Mouse (Mus musculus) liver, embryonic 11.5 days (tissue): ENCODE results near the gene Foxl2. TPM values are rescaled to one million over a fixed set of nuclear protein-coding genes. Genes with fewer than 3 reads are reported as not detected.
A peak's percentile ranks its signal among the peaks of the same experiment; 100 is the strongest.

Experiments
- ATAC-seq: fragments of 200-750 bp; cut with Nextera tagmentation; replicated peaks from 2 replicates; pipeline ENCODE4 v1.8.0; 2017; ENCODE audit warnings: moderate number of reproducible peaks, mild to moderate bottlenecking, moderate TSS enrichment, moderate library complexity; ENCODE audit not compliant: low FRiP score
- DNase-seq: peaks from one replicate; pipeline ENCODE4 v3.0.0-alpha.2; 2017; ENCODE audit warnings: low spot score
- H3K27ac ChIP-seq: fragments of 300-500 bp; sonication (generic); 2 replicates; pipeline ENCODE4 v1.5.1; 2014; ENCODE audit warnings: mild to moderate bottlenecking, low read depth, low read length, control low read depth
- H3K27me3 ChIP-seq: fragments of 300-500 bp; sonication (generic); replicated peaks from 2 replicates; pipeline ENCODE4 v1.6.1; 2014; ENCODE audit warnings: low read length, mixed read lengths; ENCODE audit not compliant: control insufficient read depth, insufficient read depth
- H3K36me3 ChIP-seq: fragments of 300-500 bp; sonication (generic); 2 replicates; pipeline ENCODE4 v1.6.1; 2014; ENCODE audit warnings: mild to moderate bottlenecking, low read length, moderate library complexity, mixed read lengths; ENCODE audit not compliant: control insufficient read depth, insufficient read depth
- H3K4me1 ChIP-seq: fragments of 300-500 bp; sonication (generic); replicated peaks from 2 replicates; pipeline ENCODE4 v1.6.1; 2014; ENCODE audit warnings: low read length, mixed read lengths; ENCODE audit not compliant: control insufficient read depth, insufficient read depth
- H3K4me2 ChIP-seq: fragments of 300-500 bp; sonication (generic); 2 replicates; pipeline ENCODE4 v1.6.1; 2014; ENCODE audit warnings: mild to moderate bottlenecking, control low read depth, moderate library complexity
- H3K4me3 ChIP-seq: fragments of 300-500 bp; sonication (generic); 2 replicates; pipeline ENCODE4 v1.5.1; 2014; ENCODE audit warnings: low read depth, low read length, control low read depth
- H3K9ac ChIP-seq: fragments of 300-500 bp; sonication (generic); 2 replicates; pipeline ENCODE4 v1.6.1; 2014; ENCODE audit warnings: low read depth, low read length, control low read depth
- H3K9me3 ChIP-seq: fragments of 300-500 bp; sonication (generic); 2 replicates; pipeline ENCODE4 v1.6.1; 2016; ENCODE audit warnings: low read length, inconsistent platforms, mixed read lengths; ENCODE audit not compliant: control insufficient read depth
- WGBS: fragments of 180-500 bp; shearing (Covaris S2); extraction: QIAGEN DNeasy Blood & Tissue Kit; methylation state at CpG from one replicate; pipeline ENCODE4 v1.1.7; 2014; 5-methylcytosine and 5-hydroxymethylcytosine counted together
- polyA plus RNA-seq: library from polyadenylated mRNA; unstranded; fragments of >200 nt; fragmentation: Nextera tagmentation; extraction: Ambion mirVana; gene quantifications from 2 replicates; pipeline ENCODE4 v1.2.1, GENCODE M21; 2014

The Foxl2 gene
- polyA plus RNA-seq, 1 experiment from 2014 or later = not detected

GRCm38 (mm10) chr9:98959851-98960250, 4.8 kb downstream of the Foxl2 start:
- Histone ChIP-seq H3K4me3 (no peak overlapping the region), H3K27ac (no peak overlapping the region), H3K36me3 (no peaks in the 10 kb centered on the region), H3K27me3 (peaks cover 100% of the 10 kb centered on the region), H3K9me3 (no peaks in the 10 kb centered on the region), H3K9ac (no peak overlapping the region), H3K4me1 (0 out of 2 replicates have a peak, but pooled peaks cover 2% of the 10 kb centered on the region), H3K4me2 (no peak overlapping the region)
- WGBS = 30% methylated on average over 3 of the region's 3 CpGs
- ATAC-seq (no peak), DNase-seq (no peak)

GRCm38 (mm10) chr9:98960348-98960747, 5.3 kb downstream of the Foxl2 start:
- Histone ChIP-seq H3K9me3 (no peaks in the 10 kb centered on the region), H3K9ac (no peak overlapping the region), H3K4me1 (0 out of 2 replicates have a peak, but pooled peaks cover 1% of the 10 kb centered on the region), H3K27me3 (peaks cover 100% of the 10 kb centered on the region), H3K36me3 (no peaks in the 10 kb centered on the region), H3K27ac (no peak overlapping the region), H3K4me2 (no peak overlapping the region), H3K4me3 (no peak overlapping the region)
- ATAC-seq (no peak), DNase-seq (no peak)
- WGBS = 24% methylated on average over 5 of the region's 5 CpGs

DNA sequence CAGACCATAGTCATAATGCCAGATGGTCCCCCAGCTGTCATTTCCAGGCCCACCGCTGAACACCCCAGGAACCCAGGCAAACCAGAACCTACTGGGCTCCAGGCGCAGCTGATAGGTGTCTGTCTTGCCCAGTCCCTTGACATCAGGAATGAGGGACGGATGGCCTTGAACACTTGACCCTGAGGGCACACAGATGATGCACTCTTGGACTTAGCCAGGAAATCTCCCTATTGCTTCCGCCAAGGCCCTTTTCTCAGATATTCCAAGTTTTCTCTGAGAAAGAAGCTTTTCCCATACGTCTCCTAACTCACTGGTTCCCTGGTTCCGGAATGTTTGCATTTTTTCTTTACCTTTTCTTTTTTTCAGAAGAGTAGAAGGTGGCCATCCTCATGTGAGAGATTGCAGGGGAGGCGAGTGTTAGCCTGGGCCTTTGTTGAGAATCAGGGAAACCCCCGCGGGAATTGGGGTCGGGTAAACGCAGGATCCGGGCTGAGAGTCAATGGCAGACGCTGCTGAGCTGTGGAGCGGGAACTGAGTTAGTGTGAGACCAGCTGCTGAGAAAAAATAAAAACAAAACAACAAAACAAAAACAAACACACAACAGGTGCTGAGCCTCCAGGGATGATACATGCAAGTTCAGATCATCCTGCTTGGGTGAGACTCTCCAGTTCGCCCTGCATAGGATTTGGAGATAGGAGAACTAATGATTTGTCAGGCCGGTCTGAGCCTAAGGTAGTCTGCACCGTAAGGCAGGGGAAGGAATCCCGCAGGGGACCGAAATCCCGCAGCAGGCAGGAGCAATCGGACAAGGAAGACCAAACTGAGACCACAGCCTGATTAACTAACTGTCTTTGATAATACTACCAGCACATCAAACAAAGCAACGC, 6.7 kb downstream of the Foxl2 start:
- H3K27me3 ChIP-seq = peaks cover 98% of the 10 kb centered on the region
- H3K36me3 ChIP-seq = no peaks in the 10 kb centered on the region
- H3K9me3 ChIP-seq = no peaks in the 10 kb centered on the region
- H3K4me1 ChIP-seq = no peaks in the 10 kb centered on the region
- H3K9ac ChIP-seq = no peak overlapping the region
- 9% methylated on average over 22 of the region's 22 CpGs for WGBS
- ATAC-seq (no peak), DNase-seq (no peak)
- H3K4me3 ChIP-seq = no peak overlapping the region
- no peak overlapping the region for H3K4me2 ChIP-seq
- no peak overlapping the region for H3K27ac ChIP-seq

GRCm38 (mm10) chr9:98962478-98963142, 7.5 kb downstream of the Foxl2 start:
- Histone ChIP-seq H3K27me3 (peaks cover 97% of the 10 kb centered on the region), H3K4me3 (no peak overlapping the region), H3K9me3 (no peaks in the 10 kb centered on the region), H3K4me1 (no peaks in the 10 kb centered on the region), H3K36me3 (no peaks in the 10 kb centered on the region), H3K27ac (no peak overlapping the region), H3K9ac (no peak overlapping the region), H3K4me2 (no peak overlapping the region)
- no peak for DNase-seq
- ATAC-seq = no peak
- WGBS = under 1% methylated on average over 20 of the region's 20 CpGs

GRCm38 (mm10) chr9:98963661-98964060, 8.6 kb downstream of the Foxl2 start:
- H3K36me3 ChIP-seq = no peaks in the 10 kb centered on the region
- DNase-seq = no peak
- 7% methylated on average over 18 of the region's 18 CpGs for WGBS

GRCm38 (mm10) chr9:98965084-98965483, 10.0 kb downstream of the Foxl2 start:
- no peak overlapping the region for H3K4me2 ChIP-seq

More at GRCm38 (mm10) chr9:98963661-98964060, 8.6 kb downstream of the Foxl2 start:
- no peak overlapping the region for H3K4me2 ChIP-seq
- H3K9me3 ChIP-seq = no peaks in the 10 kb centered on the region
- ATAC-seq = no peak
- no peaks in the 10 kb centered on the region for H3K4me1 ChIP-seq
- no peak overlapping the region for H3K27ac ChIP-seq
- H3K9ac ChIP-seq = no peak overlapping the region
- peaks cover 86% of the 10 kb centered on the region for H3K27me3 ChIP-seq
- H3K4me3 ChIP-seq = no peak overlapping the region

DNA sequence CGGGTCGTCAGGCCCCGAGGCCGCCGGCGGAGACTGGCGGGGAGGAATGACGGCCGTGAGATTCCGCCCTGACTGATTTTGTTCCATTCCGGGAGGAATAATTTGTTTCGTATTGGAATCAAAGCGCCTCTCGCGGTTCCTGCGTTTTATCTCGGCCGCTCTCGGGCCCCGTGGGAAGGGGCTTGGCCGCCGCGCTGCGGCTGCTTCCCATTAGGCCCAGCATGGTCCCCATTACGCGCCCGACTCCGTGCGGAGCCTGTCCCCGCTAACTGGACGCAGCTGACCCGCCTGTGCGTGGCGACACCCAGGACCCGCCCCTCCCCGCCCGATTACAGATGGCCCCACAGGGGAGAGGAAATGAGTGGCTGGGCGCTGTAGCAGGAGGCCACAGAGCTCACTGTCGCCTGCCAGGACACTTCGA, 18.0 kb downstream of the Foxl2 start:
- 1% methylated on average over 40 of the region's 40 CpGs for whole genome bisulfite sequencing
- peak overlapping the region; percentile 36 for H3K4me3 ChIP-seq
- ATAC-seq = no peak
- no peaks in the 10 kb centered on the region for H3K36me3 ChIP-seq
- H3K27me3 ChIP-seq = peaks cover 72% of the 10 kb centered on the region
- no peaks in the 10 kb centered on the region for H3K4me1 ChIP-seq
- H3K9me3 ChIP-seq = peaks cover 3% of the 10 kb centered on the region; the same call in 1 of the 2 replicates
- H3K27ac ChIP-seq = no peak overlapping the region
- DNase-seq = no peak
- H3K9ac ChIP-seq = no peak overlapping the region
- peak overlapping the region; percentile 59 for H3K4me2 ChIP-seq

More at GRCm38 (mm10) chr9:98965084-98965483, 10.0 kb downstream of the Foxl2 start:
- no peaks in the 10 kb centered on the region for H3K36me3 ChIP-seq
- 4% methylated on average over 18 of the region's 18 CpGs for WGBS
- ATAC-seq = no peak
- no peak overlapping the region for H3K27ac ChIP-seq
- peaks cover 86% of the 10 kb centered on the region for H3K27me3 ChIP-seq
- no peak overlapping the region for H3K9ac ChIP-seq
- H3K4me1 ChIP-seq = no peaks in the 10 kb centered on the region
- DNase-seq = no peak
- H3K9me3 ChIP-seq = no peaks in the 10 kb centered on the region
- no peak overlapping the region for H3K4me3 ChIP-seq

- Histone ChIP-seq H3K27me3 (peaks cover 72% of the 10 kb centered on the region), H3K4me2 (peak overlapping the region; percentile 59), H3K9ac (no peak overlapping the region), H3K4me3 (peak overlapping the region; percentile 36), H3K4me1 (no peaks in the 10 kb centered on the region), H3K9me3 (peaks cover 3% of the 10 kb centered on the region; the same call in 1 of the 2 replicates), H3K36me3 (no peaks in the 10 kb centered on the region), H3K27ac (no peak overlapping the region)
- ATAC-seq (no peak), DNase-seq (no peak)
- 6% methylated on average over 7 of the region's 7 CpGs for WGBS
Measured at GRCm38 (mm10) chr9:98973561-98973960, 18.5 kb downstream of the Foxl2 start.
